Mouse (Mus musculus) heart, postnatal 4 days (tissue): ENCODE data around the gene Iqgap2. TPM values are rescaled to one million over a fixed set of nuclear protein-coding genes. Genes with fewer than 3 reads are reported as not detected.

Experiments
- DNase-seq: peaks from one replicate; pipeline ENCODE4 v3.0.0; 2021
- total RNA-seq, 2 experiments: library from RNA; stranded (reverse); gene quantifications; 2 replicates each; pipeline ENCODE4 v1.2.3; 2021

The Iqgap2 gene
- total RNA-seq, 2 experiments from 2014 or later = 2.8 to 3.0 TPM

GRCm38 (mm10) chr13:95617082-95617670, 274.5 kb downstream of the Iqgap2 start:
- no peak for DNase-seq

GRCm38 (mm10) chr13:95616512-95616911, 275.2 kb downstream of the Iqgap2 start:
- no peak for DNase-seq

DNA sequence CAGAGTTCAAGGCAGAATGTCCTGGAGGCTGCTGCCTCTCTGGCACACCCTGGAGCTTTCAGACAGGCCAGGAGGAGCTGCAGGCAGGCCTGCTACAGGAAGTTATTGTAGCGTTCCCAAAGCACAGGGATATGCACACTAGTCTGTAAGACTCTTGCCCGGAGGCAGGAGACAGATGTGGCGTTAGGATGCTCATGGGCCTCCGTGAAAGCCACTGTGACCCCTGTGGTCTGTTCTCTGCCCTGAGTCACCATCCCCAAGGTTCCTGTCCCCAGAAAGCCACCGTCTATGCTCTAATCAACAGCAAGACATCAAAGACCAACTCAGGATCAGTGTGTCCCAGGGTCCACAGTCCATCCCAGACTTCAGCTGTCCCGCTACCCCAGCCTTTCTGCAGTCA, 277.0 kb downstream of the Iqgap2 start:
- no peak for DNase-seq

- DNase-seq = no peak
Measured at GRCm38 (mm10) chr13:95612243-95612642, 279.5 kb downstream of the Iqgap2 start.

GRCm38 (mm10) chr13:95611752-95612151, 280.0 kb downstream of the Iqgap2 start:
- DNase-seq = no peak

GRCm38 (mm10) chr13:95610786-95611562, 280.7 kb downstream of the Iqgap2 start:
- DNase-seq = peak; percentile 41

- DNase-seq = no peak
Measured at GRCm38 (mm10) chr13:95609088-95609420, 282.7 kb downstream of the Iqgap2 start.

GRCm38 (mm10) chr13:95608416-95609087, 283.2 kb downstream of the Iqgap2 start:
- DNase-seq = no peak

- no peak for DNase-seq
Measured at GRCm38 (mm10) chr13:95607019-95607418, 284.7 kb downstream of the Iqgap2 start.

DNA sequence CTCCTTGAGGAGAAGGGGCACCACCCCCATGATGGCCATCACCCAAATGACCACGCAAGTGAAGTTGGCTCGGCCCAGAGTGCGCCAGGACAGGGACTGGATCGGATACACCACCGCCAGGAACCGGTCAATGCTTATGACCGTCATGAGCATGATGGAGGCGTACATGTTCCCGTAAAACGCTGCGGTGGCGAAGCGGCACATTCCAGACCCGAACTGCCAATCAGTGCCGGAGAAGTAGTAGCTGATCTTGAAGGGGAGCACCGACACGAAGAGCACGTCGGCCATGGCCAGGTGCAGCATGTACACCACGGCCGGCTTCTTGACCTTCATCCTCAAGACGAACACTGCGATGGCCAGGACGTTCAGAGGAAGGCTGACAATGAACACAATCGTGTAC, 287.4 kb downstream of the Iqgap2 start:
- DNase-seq = no peak

GRCm38 (mm10) chr13:95599833-95600359, 291.8 kb downstream of the Iqgap2 start:
- DNase-seq = no peak

GRCm38 (mm10) chr13:95598232-95598920, 293.3 kb downstream of the Iqgap2 start:
- DNase-seq = no peak

DNA sequence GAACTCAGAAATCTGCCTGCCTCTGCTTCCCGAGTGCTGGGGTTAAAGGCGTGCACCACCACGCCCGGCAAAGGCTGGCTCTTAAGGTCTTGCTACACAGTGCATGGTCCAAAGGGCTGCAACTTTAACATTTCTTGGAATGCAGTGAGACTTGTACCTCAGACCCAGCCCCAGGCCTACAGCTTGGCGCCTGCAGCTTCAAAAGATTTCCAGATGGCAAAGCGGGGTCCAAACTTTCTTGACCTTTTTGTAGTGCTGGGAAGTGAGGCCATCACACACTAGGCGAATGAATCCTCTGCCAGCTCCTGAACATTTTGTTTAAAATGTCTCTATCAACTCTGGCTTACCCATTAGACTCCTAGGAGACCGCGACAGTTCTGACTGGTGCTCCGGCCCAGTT, 294.1 kb downstream of the Iqgap2 start:
- DNase-seq = no peak

GRCm38 (mm10) chr13:95596689-95597088, 295.0 kb downstream of the Iqgap2 start:
- no peak for DNase-seq

- DNase-seq = no peak
Measured at GRCm38 (mm10) chr13:95595921-95596320, 295.8 kb downstream of the Iqgap2 start.

DNA sequence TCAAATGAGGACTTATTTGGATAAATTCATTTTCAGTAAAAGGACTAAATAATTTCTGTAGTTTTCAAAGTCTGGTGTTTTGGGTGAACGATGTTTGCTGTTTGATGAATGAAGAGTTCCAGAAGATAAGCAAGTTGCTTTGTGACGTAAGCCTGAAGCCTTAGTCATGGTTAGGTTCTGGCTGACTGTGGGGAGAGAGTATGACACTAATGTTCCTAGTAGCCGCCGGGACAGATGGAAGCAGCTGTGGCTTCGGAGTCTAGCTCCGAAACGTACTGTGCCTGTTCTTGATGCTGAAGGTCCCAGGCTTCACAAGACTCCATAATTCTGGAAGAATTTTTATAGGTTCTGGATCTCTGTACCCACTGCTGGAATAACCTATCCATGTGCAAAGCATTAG, 296.3 kb downstream of the Iqgap2 start:
- DNase-seq = peak; percentile 55

DNA sequence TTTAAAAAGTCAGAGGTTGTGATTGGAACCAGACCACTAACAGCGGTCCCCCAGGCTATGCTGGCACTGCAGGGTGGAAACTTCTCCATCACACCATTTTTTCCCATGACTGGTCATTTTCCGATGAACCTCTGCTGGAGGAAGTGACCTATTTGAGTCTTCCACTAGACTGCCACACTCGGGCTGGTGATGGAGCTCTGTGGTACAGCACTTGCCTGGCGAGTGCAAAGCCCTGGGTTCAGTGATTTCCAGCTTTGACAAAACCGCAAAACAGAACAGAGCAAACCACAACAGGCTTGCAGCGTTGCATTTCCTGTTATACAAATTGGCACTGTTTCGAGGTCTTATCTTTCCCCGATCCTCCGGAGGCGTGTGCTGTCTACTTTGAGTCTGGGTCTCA, 298.9 kb downstream of the Iqgap2 start:
- DNase-seq = no peak

DNA sequence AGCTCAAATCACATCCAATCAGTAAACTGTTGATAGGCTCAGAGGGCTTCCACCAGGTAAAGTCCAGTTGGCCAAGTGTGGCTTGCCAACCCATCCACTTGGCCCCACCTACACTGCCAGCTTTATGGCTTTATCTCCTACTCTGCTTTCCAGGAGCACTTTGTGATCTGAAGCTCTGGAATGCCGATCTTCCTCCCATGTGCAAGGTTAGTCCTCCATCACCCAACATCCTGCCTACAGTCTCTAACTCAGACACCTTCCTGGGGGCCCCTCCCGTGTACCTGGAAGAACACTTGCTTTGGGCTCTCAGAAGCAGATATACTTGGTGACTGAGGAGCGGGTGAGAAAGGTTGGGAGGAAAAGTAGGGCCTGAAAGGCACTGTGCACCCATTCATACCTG, 300.1 kb downstream of the Iqgap2 start:
- DNase-seq = no peak

DNA sequence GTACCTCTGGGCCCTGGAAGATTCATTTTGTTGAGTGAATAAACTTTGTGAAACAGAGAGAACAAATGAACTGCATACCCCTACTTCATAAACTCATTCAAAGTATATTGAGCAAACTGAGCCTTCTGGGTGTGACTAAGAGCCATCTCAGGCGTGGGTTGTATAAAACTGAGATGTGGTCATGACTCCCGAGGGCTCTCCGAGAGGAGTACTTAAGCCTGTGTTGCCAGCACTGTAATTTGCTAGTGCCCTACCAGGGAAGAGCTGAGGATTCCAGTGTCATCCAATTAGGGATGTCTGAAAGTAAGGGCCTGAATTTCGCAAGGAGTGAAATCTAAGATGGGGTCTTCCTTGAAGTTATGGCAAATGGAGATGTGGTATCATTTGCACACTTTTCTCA, 304.1 kb downstream of the Iqgap2 start:
- no peak for DNase-seq

DNA sequence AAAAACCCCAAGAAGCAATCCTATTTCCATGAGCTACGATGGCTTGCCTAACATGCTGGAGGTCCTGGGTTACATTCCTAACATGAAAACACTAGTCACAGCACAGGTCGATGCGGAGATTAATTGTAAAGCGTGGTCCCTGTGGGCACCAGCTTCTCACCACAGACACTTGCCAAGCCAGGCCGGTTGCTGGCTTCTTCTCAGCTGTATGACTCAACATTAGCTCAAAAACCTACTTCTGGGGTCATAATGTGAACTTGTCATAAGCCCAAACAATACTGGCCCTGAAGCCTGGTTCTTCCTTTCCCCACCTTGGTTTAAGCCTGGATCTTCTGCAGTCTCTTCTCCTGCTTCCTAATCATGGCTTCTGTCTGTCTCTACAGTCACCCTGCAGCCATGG, 306.8 kb downstream of the Iqgap2 start:
- no peak for DNase-seq

- DNase-seq = peak; percentile 47
Measured at GRCm38 (mm10) chr13:95583237-95584189, 308.2 kb downstream of the Iqgap2 start.

- no peak for DNase-seq
Measured at GRCm38 (mm10) chr13:95581850-95582249, 309.9 kb downstream of the Iqgap2 start.
